Mouse (Mus musculus) brain, adult 2 months (tissue): ENCODE data around the gene Kank1.
A peak's percentile ranks its signal among the peaks of the same experiment; 100 is the strongest.

Experiments used
- DNase-seq: peaks from one replicate; pipeline ENCODE4 v3.0.0; 2011; ENCODE audit warnings: low read depth, low spot score

Gene Kank1

DNA sequence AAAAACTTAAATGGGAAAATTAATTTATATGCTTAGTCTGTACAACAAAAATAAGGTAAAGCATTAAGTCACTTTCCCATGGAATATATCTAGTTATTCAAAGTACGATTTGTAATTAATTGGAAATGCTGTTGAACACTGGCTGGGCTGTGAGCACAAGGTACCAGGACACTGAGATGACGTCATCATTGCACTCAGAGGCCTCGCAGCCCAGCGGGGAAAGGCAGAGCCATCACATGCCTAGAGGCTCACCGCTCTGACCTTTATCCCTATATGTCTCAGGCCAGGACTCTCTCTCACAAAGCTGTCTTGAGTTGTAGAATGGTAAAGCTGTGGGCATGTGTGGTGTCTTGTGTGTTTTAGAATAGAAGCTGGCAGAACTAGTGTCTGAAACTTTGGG, 128.9 kb downstream of the Kank1 start:
- no peak for DNase-seq

GRCm38 (mm10) chr19:25366620-25367019, 129.8 kb downstream of the Kank1 start:
- DNase-seq, result no peak

- no peak for DNase-seq
Observed at GRCm38 (mm10) chr19:25370428-25370827, 133.7 kb downstream of the Kank1 start.

DNA sequence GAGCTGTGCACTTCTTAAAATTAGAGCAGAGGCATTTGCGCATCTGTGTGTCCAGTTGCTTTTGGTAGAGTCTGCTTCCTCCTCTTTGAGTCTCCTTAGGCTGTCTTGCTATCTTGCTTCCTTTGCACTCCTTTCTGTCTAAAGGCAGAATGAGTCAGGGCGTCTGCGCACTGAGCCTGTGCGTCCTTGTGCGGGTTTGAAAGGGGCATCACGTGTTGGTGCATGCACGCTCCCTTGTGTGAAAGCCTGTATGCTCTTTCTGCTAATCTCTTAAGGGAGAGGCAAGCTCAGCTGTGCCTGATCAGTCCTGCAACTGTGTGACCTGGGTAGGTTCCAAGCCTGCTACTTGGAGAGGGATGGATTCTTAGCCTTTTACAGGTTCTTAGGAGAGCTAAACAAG, 136.0 kb downstream of the Kank1 start:
- DNase-seq, result peak; percentile 27

DNA sequence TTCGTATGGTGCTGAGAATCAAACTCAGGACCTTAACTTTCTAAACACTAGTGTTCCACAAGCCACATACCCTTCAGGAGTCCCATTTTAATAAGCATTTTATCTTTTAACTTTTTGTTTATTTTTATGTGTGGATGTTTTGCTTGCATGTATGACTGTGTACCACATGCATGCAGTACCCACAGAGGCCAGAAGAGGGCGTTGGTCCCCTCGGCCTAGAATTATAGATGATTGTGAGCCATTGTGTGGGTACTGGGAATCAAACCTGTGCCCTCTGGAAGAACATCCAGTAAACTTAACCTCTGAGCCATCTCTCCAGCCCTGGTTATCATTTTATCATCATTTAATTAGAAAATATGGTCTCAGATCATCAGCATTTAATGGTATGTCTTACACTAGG, 136.8 kb downstream of the Kank1 start:
- DNase-seq, result no peak

GRCm38 (mm10) chr19:25374191-25374590, 137.4 kb downstream of the Kank1 start:
- no peak for DNase-seq

DNA sequence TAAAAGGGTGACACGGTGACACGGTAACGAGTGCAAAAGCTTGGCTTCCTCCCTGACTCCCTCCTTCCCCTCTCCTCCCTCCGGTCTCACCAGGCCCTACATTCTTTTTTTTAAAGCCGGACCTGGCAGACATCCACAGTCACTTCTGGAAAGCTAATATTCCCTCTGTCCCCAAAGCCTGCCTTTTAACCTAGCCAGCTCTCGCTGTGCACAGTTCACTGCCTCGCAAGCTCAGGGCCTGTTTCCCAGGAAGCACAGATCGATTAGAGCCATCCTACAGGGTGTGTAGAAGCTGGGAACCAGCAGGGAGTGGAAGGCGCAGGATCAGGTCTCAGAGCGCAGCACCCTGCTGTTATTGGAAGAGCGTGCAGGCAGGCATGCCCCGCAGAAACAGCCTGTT, 138.2 kb downstream of the Kank1 start:
- peak; percentile 37 for DNase-seq

DNA sequence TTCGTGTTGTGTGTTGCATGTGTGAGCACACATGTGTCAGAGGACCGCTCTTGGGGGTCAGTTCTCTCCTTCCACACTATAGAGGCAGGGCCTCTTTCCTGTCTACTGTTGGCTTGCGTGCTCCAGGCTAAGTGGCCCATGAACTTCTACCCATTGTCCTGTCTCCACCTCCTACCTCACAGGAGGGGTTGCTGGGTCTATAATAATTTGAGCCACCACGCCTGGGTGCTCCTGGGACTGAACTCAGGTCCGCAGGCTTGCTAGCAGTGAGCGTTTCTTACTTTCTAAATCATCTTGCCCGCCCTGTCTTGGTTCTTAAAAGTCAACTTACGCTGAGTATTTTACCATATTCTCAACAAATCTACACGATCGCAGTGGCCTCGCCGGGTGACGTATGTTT, 140.1 kb downstream of the Kank1 start:
- DNase-seq, result no peak

GRCm38 (mm10) chr19:25380675-25381074, 143.9 kb downstream of the Kank1 start:
- DNase-seq, result no peak

DNA sequence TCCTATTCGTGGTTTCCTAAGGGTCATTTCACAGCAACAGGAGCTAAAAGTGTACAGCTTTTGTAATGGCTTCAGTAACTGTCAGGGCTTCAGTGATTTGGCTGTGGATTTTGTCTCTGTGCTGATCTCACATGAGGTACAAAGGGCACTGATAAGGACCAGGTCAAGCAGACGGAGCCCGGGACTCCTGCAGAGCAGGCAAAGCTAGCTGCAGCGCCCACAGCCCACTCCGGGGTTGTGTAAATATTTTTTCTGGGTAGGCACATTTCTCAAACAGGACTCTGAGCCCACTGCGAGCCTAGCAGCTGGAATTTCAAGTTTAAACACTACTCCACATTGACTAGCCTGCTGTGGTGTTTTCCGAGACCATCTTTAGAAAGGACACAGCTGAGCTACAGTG, 145.2 kb downstream of the Kank1 start:
- DNase-seq, result no peak

DNA sequence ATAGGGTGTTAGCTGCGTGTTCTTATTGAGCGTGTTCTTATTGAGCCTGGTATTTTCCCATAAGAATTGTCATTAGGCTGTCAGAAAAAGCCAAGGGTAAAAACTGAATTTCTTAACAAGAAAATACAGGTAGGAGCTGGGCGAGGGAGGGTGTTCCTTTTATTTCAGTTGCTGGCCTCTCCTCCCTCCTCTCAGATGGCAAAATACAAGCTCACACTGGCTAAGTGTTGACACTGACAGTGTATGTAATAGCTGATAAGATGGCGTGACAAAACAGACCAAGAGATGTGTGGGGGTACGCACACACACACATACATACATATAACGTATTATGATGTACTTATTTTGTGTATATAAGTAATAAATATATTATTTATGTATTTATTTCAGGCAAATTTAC, 145.7 kb downstream of the Kank1 start:
- DNase-seq, result no peak

- DNase-seq, result no peak
Observed at GRCm38 (mm10) chr19:25383386-25384146, 146.8 kb downstream of the Kank1 start.

- DNase-seq, result no peak
Observed at GRCm38 (mm10) chr19:25385981-25386380, 149.2 kb downstream of the Kank1 start.

DNA sequence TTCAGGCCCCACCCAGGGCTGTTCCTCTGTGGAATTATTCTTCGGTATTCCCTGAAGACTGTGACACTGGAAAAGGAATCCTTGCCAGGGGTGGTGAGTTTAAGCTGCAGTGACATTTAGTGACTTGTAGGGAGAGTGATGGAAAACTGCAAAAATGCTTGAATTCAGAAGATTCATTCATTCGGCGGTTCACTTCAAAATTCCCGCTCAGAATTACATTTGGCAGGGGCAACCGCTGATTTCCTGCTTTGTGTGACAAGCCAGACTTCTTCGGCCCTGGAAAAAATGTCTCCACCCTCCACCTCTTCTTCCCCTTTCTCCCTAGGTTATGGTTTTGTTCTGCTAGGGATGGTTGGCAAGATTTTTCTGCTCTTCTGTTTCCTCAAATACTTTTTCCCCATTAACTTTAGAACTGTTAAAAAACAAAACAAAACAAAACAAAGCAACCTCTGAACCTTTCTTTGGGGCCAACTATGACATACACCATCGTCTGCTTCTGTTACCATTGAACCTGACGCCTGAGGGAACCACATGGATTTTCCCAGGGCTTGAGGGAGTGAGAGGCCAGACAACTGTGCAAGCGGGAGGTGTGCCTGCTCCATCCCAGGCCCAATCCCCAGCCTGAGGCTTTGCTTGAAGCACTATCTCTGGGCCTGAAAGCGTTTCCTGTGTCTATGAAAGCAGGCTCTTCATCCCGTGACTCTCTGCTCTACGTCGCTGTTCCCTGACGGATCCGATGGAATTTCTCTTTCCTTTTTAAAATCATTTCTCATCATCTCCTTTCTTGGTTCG, 150.1 kb downstream of the Kank1 start:
- DNase-seq, result no peak

DNA sequence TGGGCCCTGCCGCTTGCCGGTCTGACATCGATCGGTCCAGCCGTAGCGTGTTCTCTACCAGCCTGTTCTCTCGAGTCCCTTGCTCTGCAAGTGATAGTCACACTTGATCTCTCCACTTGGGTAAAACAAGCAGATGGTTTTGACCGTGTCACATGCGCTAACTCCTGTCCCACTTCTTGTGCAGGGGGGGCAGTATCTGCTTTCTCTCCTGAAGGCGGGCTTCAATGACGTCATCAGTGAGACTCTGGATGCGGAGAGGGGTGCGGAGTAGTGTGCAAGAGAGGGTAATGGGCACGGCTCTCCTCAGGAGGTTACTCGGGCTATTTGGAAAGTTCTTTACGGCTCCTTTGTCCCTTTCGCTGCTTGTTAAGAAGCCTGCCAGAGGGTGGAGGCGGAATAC, 151.1 kb downstream of the Kank1 start:
- no peak for DNase-seq

- DNase-seq, result no peak
Observed at GRCm38 (mm10) chr19:25392135-25392534, 155.4 kb downstream of the Kank1 start.

GRCm38 (mm10) chr19:25395035-25395434, 158.3 kb downstream of the Kank1 start:
- DNase-seq, result peak; percentile 27

- DNase-seq, result no peak
Observed at GRCm38 (mm10) chr19:25396709-25397266, 160.0 kb downstream of the Kank1 start.

DNA sequence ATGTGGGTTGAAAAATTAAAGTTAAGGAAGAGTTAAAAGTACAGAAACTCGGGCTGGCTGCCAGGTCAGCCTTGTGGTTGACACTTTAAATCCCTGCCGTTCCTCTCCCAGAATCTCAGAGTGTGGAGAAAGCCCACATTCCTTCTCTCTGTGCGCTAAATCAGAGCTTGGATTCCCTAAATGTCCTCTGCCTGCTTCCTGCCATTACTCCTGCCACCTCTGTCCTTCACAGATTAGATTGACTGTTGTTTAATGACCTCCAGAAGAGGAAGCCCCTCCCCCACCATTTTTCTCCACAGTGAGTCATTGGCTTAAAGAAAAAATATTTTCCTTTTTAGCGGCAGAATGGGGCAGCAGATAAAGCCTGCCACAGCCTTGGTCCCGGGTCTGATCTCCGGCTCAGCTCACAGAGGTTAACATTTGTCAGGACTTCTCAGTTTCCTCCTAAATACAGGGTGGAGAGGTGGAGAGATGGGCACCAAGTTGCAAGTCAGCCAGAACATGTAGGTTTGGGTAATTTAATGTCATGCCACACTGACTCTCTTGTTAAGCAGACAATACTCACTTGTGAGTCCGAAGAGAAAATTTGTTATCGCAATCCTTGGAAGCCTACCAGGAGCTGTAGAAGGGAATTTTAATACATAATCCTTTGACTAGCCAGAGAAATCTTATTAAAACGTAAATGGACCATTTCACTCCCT, 162.9 kb downstream of the Kank1 start:
- no peak for DNase-seq

DNA sequence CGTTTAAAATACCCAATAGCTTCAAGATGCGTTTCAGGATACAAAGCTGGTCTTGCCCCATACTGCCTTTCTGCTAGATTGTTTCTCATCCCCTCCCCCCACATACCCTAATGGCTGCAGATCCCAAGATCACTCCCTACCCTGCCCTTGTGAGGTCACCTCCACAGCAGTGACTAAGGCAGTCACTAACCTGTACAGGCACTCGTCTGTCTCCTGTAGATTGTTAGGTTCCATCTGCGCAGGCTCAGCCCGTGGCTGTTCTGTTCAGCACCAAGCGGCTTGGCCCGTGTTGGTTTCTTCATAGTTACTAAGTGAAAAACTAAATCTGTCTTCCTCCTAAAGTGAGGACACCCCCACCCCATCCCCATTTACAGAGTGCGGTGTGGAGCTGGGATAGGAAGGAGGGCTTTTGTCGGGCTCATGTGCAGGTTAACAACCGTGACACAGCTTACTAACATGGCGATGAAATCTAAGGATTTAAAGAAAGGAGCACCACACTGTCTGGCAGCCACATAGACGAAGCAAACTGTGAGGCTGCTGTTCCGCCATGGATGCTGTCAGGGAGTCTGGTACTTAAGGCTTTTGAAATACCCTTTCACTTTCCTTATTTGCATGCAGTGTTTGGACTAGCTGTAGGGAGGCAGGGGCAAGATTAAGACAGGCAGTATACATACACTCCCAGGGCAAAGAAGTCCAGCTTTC, 163.6 kb downstream of the Kank1 start:
- DNase-seq, result peak; percentile 20

DNA sequence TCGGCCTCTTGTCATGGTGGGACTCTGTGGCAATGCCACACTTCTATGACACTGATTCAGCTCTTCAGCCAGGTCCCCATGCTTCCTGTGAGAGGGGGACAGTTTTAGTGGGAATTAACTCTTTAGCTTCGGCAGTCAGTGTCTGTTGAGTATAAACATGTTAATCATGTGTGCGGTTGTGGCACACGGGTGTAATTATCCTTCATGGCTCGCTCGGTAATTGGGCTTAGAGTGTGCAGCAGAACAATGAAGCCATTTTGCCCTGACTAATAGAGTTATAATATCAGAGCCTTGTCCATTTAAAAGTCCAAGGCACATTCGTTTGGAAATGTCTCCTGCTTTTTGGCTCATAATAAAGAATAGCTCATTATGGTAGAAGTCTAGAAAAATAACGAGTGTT, 164.7 kb downstream of the Kank1 start:
- DNase-seq, result no peak

GRCm38 (mm10) chr19:25404163-25404562, 167.4 kb downstream of the Kank1 start:
- DNase-seq, result no peak
